Mouse (Mus musculus) liver, embryonic 12.5 days (tissue): ENCODE data around the gene Yeats2. TPM values are rescaled to one million over a fixed set of nuclear protein-coding genes. Genes with fewer than 3 reads are reported as not detected.

ENCODE experiments used
- ATAC-seq: fragments of 200-750 bp; cut with Nextera tagmentation; 2 replicates; pipeline ENCODE4 v1.8.0; 2017; ENCODE audit warnings: moderate number of reproducible peaks, mild to moderate bottlenecking, moderate library complexity
- H3K27ac ChIP-seq: fragments of 300-500 bp; sonication (generic); 2 replicates; pipeline ENCODE4 v1.5.1; 2016; ENCODE audit warnings: mild to moderate bottlenecking
- H3K27me3 ChIP-seq: fragments of 300-500 bp; sonication (generic); replicated peaks from 2 replicates; pipeline ENCODE4 v1.6.1; 2016; ENCODE audit warnings: mild to moderate bottlenecking, moderate library complexity
- H3K36me3 ChIP-seq: fragments of 300-500 bp; sonication (generic); 2 replicates; pipeline ENCODE4 v1.6.1; 2016; ENCODE audit warnings: mild to moderate bottlenecking, moderate library complexity
- H3K4me1 ChIP-seq: fragments of 300-500 bp; sonication (generic); 2 replicates; pipeline ENCODE4 v1.6.1; 2016
- H3K4me2 ChIP-seq: fragments of 300-500 bp; sonication (generic); 2 replicates; pipeline ENCODE4 v1.6.1; 2016; ENCODE audit warnings: mild to moderate bottlenecking, moderate library complexity
- H3K4me3 ChIP-seq: fragments of 300-500 bp; sonication (generic); 2 replicates; pipeline ENCODE4 v1.5.1; 2016; ENCODE audit warnings: mild to moderate bottlenecking, moderate library complexity
- H3K9ac ChIP-seq: fragments of 300-500 bp; sonication (generic); 2 replicates; pipeline ENCODE4 v1.6.1; 2016; ENCODE audit warnings: mild to moderate bottlenecking, moderate library complexity
- H3K9me3 ChIP-seq: fragments of 300-500 bp; sonication (generic); replicated peaks from 2 replicates; pipeline ENCODE4 v1.6.1; 2016; ENCODE audit warnings: mild to moderate bottlenecking, moderate library complexity
- WGBS: fragments of 180-500 bp; shearing (Covaris S2); methylation state at CpG from one replicate; pipeline ENCODE4 v1.1.7; 2016; ENCODE audit not compliant: insufficient replicate concordance; 5-methylcytosine and 5-hydroxymethylcytosine counted together
- polyA plus RNA-seq: library from polyadenylated mRNA; unstranded; fragments of >200 nt; fragmentation: Nextera tagmentation; extraction: Ambion mirVana; gene quantifications from 2 replicates; pipeline ENCODE4 v1.2.1, GENCODE M21; 2016

Yeats2 gene
- polyA plus RNA-seq, 1 experiment from 2014 or later = 14.0 TPM

- H3K36me3 ChIP-seq = no peaks in the 10 kb centered on the region
- H3K27me3 ChIP-seq = no peaks in the 10 kb centered on the region
- H3K4me3 ChIP-seq = no peak overlapping the region
- no peaks in the 10 kb centered on the region for H3K4me1 ChIP-seq
- H3K9me3 ChIP-seq = no peaks in the 10 kb centered on the region
- ATAC-seq = no peak
- H3K4me2 ChIP-seq = no peak overlapping the region
- 44% methylated on average over 2 of the region's 2 CpGs for WGBS
- no peak overlapping the region for H3K27ac ChIP-seq
- H3K9ac ChIP-seq = no peak overlapping the region
Measured at GRCm38 (mm10) chr16:20130397-20130796, 10.5 kb upstream of the Yeats2 start.

GRCm38 (mm10) chr16:20144568-20144967 is 3.7 kb downstream of the Yeats2 start:
- Histone ChIP-seq H3K36me3 (peaks cover 6% of the 10 kb centered on the region), H3K9me3 (no peaks in the 10 kb centered on the region), H3K27ac (no peak overlapping the region), H3K4me3 (no peak overlapping the region), H3K27me3 (no peaks in the 10 kb centered on the region), H3K4me2 (no peak overlapping the region), H3K9ac (no peak overlapping the region), H3K4me1 (peaks cover 35% of the 10 kb centered on the region)
- no peak for ATAC-seq
- 49% methylated on average over 3 of the region's 3 CpGs for WGBS

- Histone ChIP-seq H3K4me2 (no peak overlapping the region), H3K36me3 (peaks cover 46% of the 10 kb centered on the region), H3K4me1 (no peaks in the 10 kb centered on the region), H3K9ac (no peak overlapping the region), H3K4me3 (no peak overlapping the region), H3K27me3 (no peaks in the 10 kb centered on the region), H3K27ac (no peak overlapping the region), H3K9me3 (no peaks in the 10 kb centered on the region)
- WGBS = 67% methylated on average over 5 of the region's 5 CpGs
- no peak for ATAC-seq
Measured at GRCm38 (mm10) chr16:20151991-20152390, 11.1 kb downstream of the Yeats2 start.

GRCm38 (mm10) chr16:20153742-20154141 is 12.9 kb downstream of the Yeats2 start:
- 82% methylated on average over 3 of the region's 3 CpGs for WGBS
- Histone ChIP-seq H3K9ac (no peak overlapping the region), H3K9me3 (no peaks in the 10 kb centered on the region), H3K36me3 (peaks cover 61% of the 10 kb centered on the region), H3K4me3 (no peak overlapping the region), H3K27ac (no peak overlapping the region), H3K4me1 (no peaks in the 10 kb centered on the region), H3K4me2 (no peak overlapping the region), H3K27me3 (no peaks in the 10 kb centered on the region)
- ATAC-seq = no peak

- Histone ChIP-seq H3K4me1 (no peaks in the 10 kb centered on the region; the same call in 1 of the 2 replicates), H3K9me3 (no peaks in the 10 kb centered on the region), H3K4me3 (no peak overlapping the region), H3K9ac (no peak overlapping the region), H3K27me3 (no peaks in the 10 kb centered on the region), H3K36me3 (peaks cover 92% of the 10 kb centered on the region), H3K4me2 (no peak overlapping the region), H3K27ac (no peak overlapping the region)
- ATAC-seq = no peak
- 85% methylated on average over 2 of the region's 2 CpGs for WGBS
Measured at GRCm38 (mm10) chr16:20160130-20160529, 19.3 kb downstream of the Yeats2 start.

- ATAC-seq = no peak; the same call in 1 of the 2 replicates
Measured at GRCm38 (mm10) chr16:20169071-20169470, 28.2 kb downstream of the Yeats2 start.

GRCm38 (mm10) chr16:20169471-20170106 is 28.7 kb downstream of the Yeats2 start:
- Histone ChIP-seq H3K9me3 (no peaks in the 10 kb centered on the region), H3K4me2 (peak overlapping the region; percentile 38), H3K36me3 (peaks cover 84% of the 10 kb centered on the region), H3K4me1 (peaks cover 22% of the 10 kb centered on the region), H3K9ac (peak overlapping the region; percentile 36; the same call in 1 of the 2 replicates), H3K27me3 (no peaks in the 10 kb centered on the region), H3K4me3 (no peak overlapping the region), H3K27ac (peak overlapping the region; percentile 72)
- ATAC-seq = peak; percentile 99
- 60% methylated on average over 3 of the region's 3 CpGs for WGBS

More at GRCm38 (mm10) chr16:20169071-20169470, 28.2 kb downstream of the Yeats2 start:
- Histone ChIP-seq H3K9me3 (no peaks in the 10 kb centered on the region), H3K4me2 (peak overlapping the region; percentile 38; the same call in 1 of the 2 replicates), H3K9ac (0 out of 2 replicates have a peak overlapping the region, but pooled peaks have one; percentile 36), H3K4me3 (no peak overlapping the region), H3K36me3 (peaks cover 84% of the 10 kb centered on the region), H3K27ac (peak overlapping the region; percentile 72), H3K4me1 (peaks cover 22% of the 10 kb centered on the region), H3K27me3 (no peaks in the 10 kb centered on the region)
- 80% methylated on average over 3 of the region's 3 CpGs for WGBS

- H3K4me3 ChIP-seq = no peak overlapping the region
- H3K27ac ChIP-seq = no peak overlapping the region
- no peak for ATAC-seq
- H3K4me2 ChIP-seq = no peak overlapping the region
- H3K9ac ChIP-seq = no peak overlapping the region
- no peaks in the 10 kb centered on the region for H3K9me3 ChIP-seq
- peaks cover 60% of the 10 kb centered on the region for H3K36me3 ChIP-seq
- H3K4me1 ChIP-seq = no peaks in the 10 kb centered on the region
- no peaks in the 10 kb centered on the region for H3K27me3 ChIP-seq
- 82% methylated on average over 23 of the region's 23 CpGs for WGBS
Measured at GRCm38 (mm10) chr16:20179406-20180175, 38.7 kb downstream of the Yeats2 start.

- H3K9me3 ChIP-seq = no peaks in the 10 kb centered on the region
- 69% methylated on average over 2 of the region's 2 CpGs for WGBS
- H3K9ac ChIP-seq = no peak overlapping the region
- H3K4me1 ChIP-seq = no peaks in the 10 kb centered on the region
- H3K27ac ChIP-seq = no peak overlapping the region
- H3K4me2 ChIP-seq = no peak overlapping the region
- peaks cover 68% of the 10 kb centered on the region for H3K36me3 ChIP-seq
- H3K4me3 ChIP-seq = no peak overlapping the region
- no peaks in the 10 kb centered on the region for H3K27me3 ChIP-seq
- ATAC-seq = no peak
Measured at GRCm38 (mm10) chr16:20185368-20185767, 44.5 kb downstream of the Yeats2 start.

GRCm38 (mm10) chr16:20191161-20191882 is 50.5 kb downstream of the Yeats2 start:
- Histone ChIP-seq H3K4me1 (0 out of 2 replicates have a peak, but pooled peaks cover 3% of the 10 kb centered on the region), H3K4me3 (no peak overlapping the region), H3K9me3 (no peaks in the 10 kb centered on the region), H3K9ac (no peak overlapping the region), H3K4me2 (no peak overlapping the region), H3K27ac (no peak overlapping the region), H3K36me3 (peaks cover 85% of the 10 kb centered on the region), H3K27me3 (no peaks in the 10 kb centered on the region)
- 44% methylated on average over 3 of the region's 3 CpGs for WGBS
- no peak for ATAC-seq

- H3K27me3 ChIP-seq = no peaks in the 10 kb centered on the region
- no peaks in the 10 kb centered on the region for H3K9me3 ChIP-seq
- H3K4me2 ChIP-seq = no peak overlapping the region
- no peak overlapping the region for H3K9ac ChIP-seq
- no peak overlapping the region for H3K27ac ChIP-seq
- H3K36me3 ChIP-seq = peaks cover 85% of the 10 kb centered on the region
- no peak for ATAC-seq
- 0 out of 2 replicates have a peak, but pooled peaks cover 3% of the 10 kb centered on the region for H3K4me1 ChIP-seq
- H3K4me3 ChIP-seq = no peak overlapping the region
Measured at GRCm38 (mm10) chr16:20192043-20192442, 51.2 kb downstream of the Yeats2 start.

- 79% methylated on average over 3 of the region's 3 CpGs for WGBS
Measured at GRCm38 (mm10) chr16:20195546-20195945, 54.7 kb downstream of the Yeats2 start.

More at GRCm38 (mm10) chr16:20195546-20195945, 54.7 kb downstream of the Yeats2 start:
- Histone ChIP-seq H3K27ac (no peak overlapping the region), H3K9me3 (no peaks in the 10 kb centered on the region), H3K36me3 (peaks cover 81% of the 10 kb centered on the region), H3K27me3 (no peaks in the 10 kb centered on the region), H3K9ac (no peak overlapping the region), H3K4me1 (0 out of 2 replicates have a peak, but pooled peaks cover 3% of the 10 kb centered on the region), H3K4me2 (no peak overlapping the region), H3K4me3 (no peak overlapping the region)
- no peak for ATAC-seq
